Mouse (Mus musculus) kidney, adult 11 months (tissue): ENCODE results near the gene Epm2aip1.

Experiments
- DNase-seq: peaks from one replicate; pipeline ENCODE4 v3.0.0; 2022

Gene Epm2aip1

DNA sequence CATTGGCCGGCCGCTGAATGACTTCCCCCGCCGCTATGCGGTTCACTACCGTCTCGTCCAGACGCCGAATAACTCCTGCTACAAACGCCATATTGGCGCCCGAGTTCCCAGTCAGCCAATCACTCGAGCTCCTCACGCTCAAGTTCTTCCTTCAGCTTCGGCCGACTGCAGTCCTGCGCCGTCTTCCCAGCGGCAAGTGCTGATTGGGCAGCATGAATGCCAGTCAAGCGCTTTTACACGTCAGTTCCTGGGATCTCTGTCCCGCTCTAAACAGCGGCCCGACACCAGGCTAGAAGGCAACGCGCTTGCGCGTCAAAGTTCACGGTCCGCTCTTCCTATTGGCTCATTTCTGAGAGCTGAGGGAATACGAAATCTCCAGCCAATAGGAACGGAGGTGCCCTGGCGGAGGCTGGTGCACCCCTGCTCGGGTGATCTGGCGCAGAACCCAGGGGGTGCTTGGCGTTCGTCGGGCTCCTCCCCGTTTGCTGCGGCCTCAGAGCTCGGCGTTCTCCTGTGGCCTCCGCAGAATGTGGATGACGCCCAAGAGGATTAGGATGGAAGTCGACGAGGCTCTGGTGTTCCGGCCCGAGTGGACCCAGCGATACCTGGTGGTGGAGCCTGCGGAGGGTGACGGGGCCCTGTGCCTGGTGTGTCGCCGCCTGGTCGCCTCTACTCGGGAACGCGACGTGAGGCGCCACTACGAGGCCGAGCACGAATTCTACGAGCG lies at the start of gene Epm2aip1, which contains the start of gene Mlh1:
Gene Epm2aip1, plus strand, starts transcription at position 496 of the 727 bp plus-strand sequence.
Gene Mlh1, minus strand, starts transcription at position 358 of the 727 bp plus-strand sequence.
- peak; percentile 99 for DNase-seq

GRCm38 (mm10) chr9:111223406-111223805 lies 48.3 kb upstream of the Epm2aip1 start:
- DNase-seq = no peak

GRCm38 (mm10) chr9:111228446-111228845 lies 43.3 kb upstream of the Epm2aip1 start:
- no peak for DNase-seq

- no peak for DNase-seq
Observed at GRCm38 (mm10) chr9:111234701-111235100, 37.0 kb upstream of the Epm2aip1 start.

DNA sequence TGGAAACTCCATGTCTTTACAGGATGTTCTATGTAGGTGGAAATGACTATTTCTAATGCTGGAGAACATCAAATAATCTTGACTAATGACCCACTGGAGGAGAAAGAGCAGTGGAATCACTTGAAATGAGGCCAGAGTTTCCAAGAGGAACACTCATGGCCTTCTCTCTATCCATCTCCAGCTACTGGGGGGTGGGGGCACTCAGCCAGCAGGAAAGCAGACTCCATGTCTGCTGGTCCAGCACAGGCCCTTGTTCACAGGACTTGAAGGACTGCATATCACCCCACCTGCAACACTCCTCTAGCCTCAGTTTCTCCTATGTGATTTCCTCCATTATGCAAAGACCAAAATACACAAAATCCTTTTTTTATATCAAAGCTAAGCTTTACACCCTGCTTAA lies 34.0 kb upstream of the Epm2aip1 start:
- DNase-seq = no peak

- no peak for DNase-seq
Observed at GRCm38 (mm10) chr9:111239821-111240220, 31.9 kb upstream of the Epm2aip1 start.

DNA sequence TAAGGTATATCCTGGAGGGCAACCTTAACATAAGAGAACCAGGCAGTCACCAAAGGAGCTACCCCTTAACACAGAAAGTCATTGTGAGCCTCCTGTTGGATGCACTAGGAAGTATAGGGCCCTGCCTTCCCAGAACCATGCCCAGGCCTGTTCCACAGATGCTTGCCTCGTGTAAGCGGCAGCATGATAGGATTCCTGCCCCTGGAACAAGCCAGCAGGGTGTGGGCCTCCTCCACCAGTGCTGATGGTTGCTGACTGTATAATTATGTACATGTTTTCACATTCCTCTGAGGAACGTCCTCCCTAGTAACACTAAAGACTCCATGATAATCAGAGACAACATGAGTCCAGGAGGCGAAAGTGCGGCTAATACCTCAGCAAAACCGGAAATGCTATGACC lies 28.3 kb upstream of the Epm2aip1 start:
- DNase-seq = no peak

GRCm38 (mm10) chr9:111245546-111245945 lies 26.2 kb upstream of the Epm2aip1 start:
- no peak for DNase-seq

- DNase-seq = no peak
Observed at GRCm38 (mm10) chr9:111247682-111248246, 24.0 kb upstream of the Epm2aip1 start.

DNA sequence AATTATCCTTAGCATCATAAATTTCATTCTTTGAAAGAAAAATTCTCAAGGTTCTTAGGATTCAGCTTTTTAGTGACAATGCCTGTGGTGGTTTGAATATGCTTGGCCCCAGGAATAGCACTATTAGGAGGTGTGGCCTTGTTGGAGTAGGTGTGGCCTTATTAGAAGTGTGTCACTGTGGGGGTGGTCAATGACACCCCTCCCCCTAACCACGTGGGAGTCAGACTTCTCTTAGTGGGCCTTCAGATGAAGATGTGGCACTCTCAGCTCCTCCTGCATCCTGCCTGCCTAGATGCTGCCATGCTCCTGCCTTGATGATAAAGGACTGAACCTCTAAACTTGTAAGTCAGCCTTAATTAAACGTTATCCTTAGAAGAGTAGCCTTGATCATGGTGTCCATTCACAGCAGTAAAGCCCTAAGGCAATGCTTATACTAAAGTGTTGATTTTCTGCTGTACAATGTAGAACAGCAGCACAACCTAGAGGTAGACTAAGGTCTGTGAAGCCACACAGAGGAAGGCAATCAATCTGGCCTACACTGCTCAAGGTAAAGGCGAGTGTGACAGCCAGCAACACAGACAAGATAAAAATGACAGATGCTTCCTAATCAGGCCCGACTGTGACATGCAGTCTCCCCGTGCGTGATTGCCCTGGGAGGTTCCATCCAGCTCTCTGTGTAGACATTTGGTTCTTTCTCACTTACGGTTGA lies 19.4 kb upstream of the Epm2aip1 start:
- DNase-seq = no peak

GRCm38 (mm10) chr9:111260360-111260985 lies 11.3 kb upstream of the Epm2aip1 start:
- no peak for DNase-seq

- DNase-seq = no peak
Observed at GRCm38 (mm10) chr9:111261356-111261755, 10.4 kb upstream of the Epm2aip1 start.

- no peak for DNase-seq
Observed at GRCm38 (mm10) chr9:111267998-111268397, 3.7 kb upstream of the Epm2aip1 start.

GRCm38 (mm10) chr9:111270606-111271005 lies 1.1 kb upstream of the Epm2aip1 start:
- no peak for DNase-seq

- no peak for DNase-seq
Observed at GRCm38 (mm10) chr9:111271056-111271433, 684 bp upstream of the Epm2aip1 start.

GRCm38 (mm10) chr9:111272356-111272755 lies 627 bp downstream of the Epm2aip1 start:
- DNase-seq = no peak

DNA sequence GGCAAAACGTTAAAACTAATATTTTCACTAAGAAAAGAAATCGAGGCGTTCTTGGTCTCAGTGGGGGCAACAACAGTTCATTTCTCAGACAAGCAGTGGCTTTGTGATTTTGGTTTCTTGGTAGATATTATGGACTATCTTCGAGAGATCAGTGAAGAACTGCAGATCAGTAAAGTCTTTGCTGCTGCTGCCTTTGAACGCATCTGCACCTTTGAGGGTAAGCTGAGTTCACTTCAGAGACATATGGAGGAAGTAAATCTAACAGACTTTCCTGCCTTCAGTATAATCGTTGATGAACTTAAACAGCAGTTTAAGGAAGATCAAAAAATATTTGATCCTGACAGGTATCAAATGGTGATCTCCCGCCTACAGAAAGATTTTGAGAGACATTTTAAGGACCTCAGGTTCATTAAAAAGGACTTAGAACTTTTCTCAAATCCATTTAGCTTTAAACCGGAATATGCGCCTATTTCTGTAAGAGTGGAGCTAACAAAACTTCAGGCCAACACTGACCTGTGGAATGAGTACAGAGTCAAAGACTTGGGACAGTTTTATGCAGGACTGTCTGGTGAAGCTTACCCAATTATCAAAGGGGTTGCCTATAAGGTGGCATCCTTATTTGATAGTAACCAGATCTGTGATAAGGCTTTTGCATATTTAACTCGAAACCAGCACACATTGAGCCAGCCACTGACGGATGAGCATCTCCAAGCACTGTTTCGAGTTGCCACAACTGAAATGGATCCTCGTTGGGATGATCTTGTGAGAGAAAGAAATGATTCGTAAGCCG lies 1.5 kb downstream of the Epm2aip1 start:
- no peak for DNase-seq

DNA sequence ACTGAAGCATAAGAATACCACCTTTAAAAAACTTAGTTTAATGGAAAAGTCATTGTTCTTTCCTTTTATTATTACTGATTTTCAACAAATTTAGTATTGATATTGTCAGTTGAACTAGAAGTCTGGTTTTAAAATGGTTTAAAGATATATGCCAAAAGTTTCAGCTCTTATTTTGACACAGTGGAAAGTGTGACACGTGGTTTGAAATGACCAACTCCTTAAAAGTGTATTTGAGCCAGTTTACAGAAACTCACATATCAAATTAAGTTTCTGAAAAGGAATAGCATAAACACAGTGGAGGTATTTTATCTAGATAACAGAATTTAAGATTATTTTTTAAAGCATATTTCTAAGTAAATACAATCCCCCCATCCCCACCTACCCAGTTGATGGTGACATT lies 2.2 kb downstream of the Epm2aip1 start:
- DNase-seq = no peak

DNA sequence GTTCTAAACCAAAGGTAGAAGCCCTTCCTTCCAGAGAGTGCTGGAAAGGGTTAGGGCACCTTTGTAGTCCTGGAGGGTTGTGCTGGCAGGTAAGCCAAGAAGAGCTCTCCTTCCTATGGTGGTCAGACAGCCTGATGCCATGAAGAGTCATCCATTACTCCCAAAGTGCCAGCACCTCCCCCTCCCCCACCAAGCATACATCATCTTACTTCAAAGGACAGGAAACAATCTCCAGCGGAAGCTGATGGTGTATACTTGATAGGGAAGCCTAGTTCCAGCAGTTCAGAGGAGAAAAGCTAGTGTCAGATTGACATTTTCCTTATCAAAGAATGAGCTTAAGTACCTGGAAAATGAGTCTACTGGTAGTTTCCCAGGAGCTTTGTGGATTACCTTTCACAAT lies 3.4 kb downstream of the Epm2aip1 start:
- DNase-seq = peak; percentile 9

- DNase-seq = no peak
Observed at GRCm38 (mm10) chr9:111285061-111285460, 13.3 kb downstream of the Epm2aip1 start.

DNA sequence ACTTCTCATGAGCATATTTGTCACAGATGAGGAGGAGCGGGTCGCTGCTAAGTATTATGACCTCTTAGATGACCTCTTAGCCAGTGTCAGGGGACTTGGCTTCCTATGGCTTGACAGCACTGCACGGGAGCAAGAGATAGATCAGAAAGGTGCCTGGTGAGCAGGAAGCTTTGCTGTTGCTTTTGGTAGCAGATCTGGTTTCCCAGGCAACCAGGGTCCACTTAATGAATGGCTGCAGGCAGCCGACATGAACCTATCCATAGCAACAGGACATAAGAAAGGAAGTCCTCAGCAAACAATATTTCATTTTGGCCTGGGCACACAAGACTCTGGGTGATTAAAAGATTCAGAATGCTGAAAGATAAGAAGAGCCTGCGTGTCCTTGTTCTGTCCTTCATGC lies 13.9 kb downstream of the Epm2aip1 start:
- no peak for DNase-seq

DNA sequence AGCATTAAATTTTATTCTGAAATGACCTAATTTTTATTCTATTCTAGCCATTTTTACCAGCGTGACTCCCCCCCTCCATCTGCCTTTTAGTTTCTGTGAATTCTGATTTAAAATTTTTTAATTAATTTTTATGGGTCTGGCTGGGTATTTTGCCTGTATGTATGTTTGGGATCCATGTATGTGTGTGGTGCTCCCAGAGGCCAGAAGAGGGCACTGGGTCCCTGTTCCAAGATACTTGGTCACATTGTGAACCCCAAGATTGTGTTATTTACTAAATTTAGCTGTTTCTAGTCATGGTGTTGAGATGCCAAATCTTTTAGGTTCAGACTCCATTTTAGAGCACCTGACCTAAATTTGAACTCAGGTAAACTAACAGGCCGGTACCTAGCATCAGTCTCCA lies 14.7 kb downstream of the Epm2aip1 start:
- DNase-seq = no peak

DNA sequence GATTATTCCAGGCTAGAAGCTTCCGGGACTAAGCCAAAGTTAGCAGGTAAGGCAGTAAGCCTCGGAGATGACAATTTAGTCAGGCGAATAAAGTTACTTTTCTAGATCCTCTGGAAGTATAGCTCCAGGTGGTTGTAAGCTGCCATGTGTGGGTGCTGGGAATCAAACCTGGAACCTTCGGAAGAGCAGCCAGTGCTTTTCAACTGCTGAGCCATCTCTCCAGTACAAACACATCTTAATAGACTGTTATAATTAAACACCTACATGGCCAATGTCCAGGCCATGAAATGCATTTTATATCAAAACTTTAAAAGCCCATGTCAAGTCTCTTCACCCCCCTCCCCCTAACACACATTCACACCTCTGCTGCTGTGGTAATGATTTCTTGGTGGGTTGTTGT lies 16.2 kb downstream of the Epm2aip1 start:
- no peak for DNase-seq
